Mouse (Mus musculus) MEL (cell line): Measurements from ENCODE around the gene Casz1. TPM values are rescaled to one million over a fixed set of nuclear protein-coding genes. Genes with fewer than 3 reads are reported as not detected.

Source experiments
- DNase-seq: peaks from one replicate; pipeline ENCODE4 v3.0.0; 2011; ENCODE audit warnings: low read depth, low spot score
- H3K27ac ChIP-seq: 2 replicates; pipeline ENCODE4 v1.5.1; 2012; ENCODE audit warnings: low read depth, mild to moderate bottlenecking, control low read depth, low read length, moderate library complexity; ENCODE audit not compliant: control insufficient read depth
- H3K27me3 ChIP-seq, 2 experiments: fragments of 150-350 bp in 1 of 2; sonication (generic) in 1 of 2; 2 replicates each; pipeline ENCODE4 v1.6.1; 2012; ENCODE audit warnings: low read length in 2 of 2, mild to moderate bottlenecking in 2 of 2, improper control_type of control experiment in 1 of 2, moderate library complexity in 1 of 2; ENCODE audit not compliant: insufficient read depth in 2 of 2, control insufficient read depth in 1 of 2
- H3K36me3 ChIP-seq, 2 experiments: 2 replicates each; pipeline ENCODE4 v1.6.1; 2012 to 2014; ENCODE audit warnings: low read length in 2 of 2, improper control_type of control experiment in 1 of 2, inconsistent platforms in 1 of 2, mild to moderate bottlenecking in 1 of 2; ENCODE audit not compliant: insufficient read depth in 2 of 2, control insufficient read depth in 1 of 2
- H3K4me1 ChIP-seq, 2 experiments: fragments of 150-350 bp in 1 of 2; sonication (generic) in 1 of 2; 2 replicates each; pipeline ENCODE4 v1.6.1; 2012; ENCODE audit warnings: low read length in 2 of 2, improper control_type of control experiment in 1 of 2, mild to moderate bottlenecking in 1 of 2; ENCODE audit not compliant: insufficient read depth in 2 of 2, control insufficient read depth in 1 of 2
- H3K4me3 ChIP-seq, 2 experiments: fragments of 150-350 bp in 1 of 2; sonication (generic) in 1 of 2; 2 replicates each; pipeline ENCODE4 v1.5.1; 2012; ENCODE audit warnings: low read depth in 2 of 2, low read length in 2 of 2, mild to moderate bottlenecking in 2 of 2, moderate library complexity in 2 of 2, control low read depth in 1 of 2, improper control_type of control experiment in 1 of 2; ENCODE audit not compliant: control insufficient read depth in 1 of 2, insufficient read depth in 1 of 2
- H3K79me2 ChIP-seq: 2 replicates; pipeline ENCODE4 v1.6.1; 2012; ENCODE audit warnings: mild to moderate bottlenecking, low read length, moderate library complexity; ENCODE audit not compliant: control insufficient read depth, poor library complexity, insufficient read depth
- H3K9ac ChIP-seq: 2 replicates; pipeline ENCODE4 v1.6.1; 2012; ENCODE audit warnings: low read depth, mild to moderate bottlenecking, control low read depth, low read length, moderate library complexity; ENCODE audit not compliant: control insufficient read depth, poor library complexity, severe bottlenecking
- H3K9me3 ChIP-seq: fragments of 150-350 bp; sonication (generic); replicated peaks from 2 replicates; pipeline ENCODE4 v1.6.1; 2012; ENCODE audit warnings: mild to moderate bottlenecking, low read length, improper control_type of control experiment, moderate library complexity; ENCODE audit not compliant: insufficient read depth
- CHD1 ChIP-seq: IDR thresholded peaks from 2 replicates; pipeline ENCODE4 v1.6.1; 2012; ENCODE audit warnings: low read depth, mild to moderate bottlenecking, inconsistent platforms, low read length, improper control_type of control experiment
- ELF1 ChIP-seq: IDR thresholded peaks from 2 replicates; pipeline ENCODE4 v1.6.1; 2014; ENCODE audit warnings: low read depth, mild to moderate bottlenecking, inconsistent platforms, low read length, improper control_type of control experiment, moderate library complexity
- EP300 ChIP-seq, 2 experiments: IDR thresholded peaks; 2 replicates each; pipeline ENCODE4 v1.6.1; 2011; ENCODE audit warnings: improper control_type of control experiment in 2 of 2, low read length in 2 of 2, low read depth in 1 of 2, mild to moderate bottlenecking in 1 of 2
- ETS1 ChIP-seq: IDR thresholded peaks from 2 replicates; pipeline ENCODE4 v1.6.1; 2012; ENCODE audit warnings: low read depth, mild to moderate bottlenecking, inconsistent platforms, low read length, improper control_type of control experiment, moderate library complexity
- JUND ChIP-seq: IDR thresholded peaks from 2 replicates; pipeline ENCODE4 v1.6.1; 2011; ENCODE audit warnings: low read depth, mild to moderate bottlenecking, improper control_type of control experiment, low read length
- KAT2A ChIP-seq: conservative IDR thresholded peaks from 2 replicates; pipeline ENCODE4 v1.6.1; 2012; ENCODE audit warnings: low read depth, low read length, improper control_type of control experiment, inconsistent platforms
- MAX ChIP-seq: IDR thresholded peaks from 2 replicates; pipeline ENCODE4 v1.6.1; 2011; ENCODE audit warnings: low read length, improper control_type of control experiment
- MAZ ChIP-seq: IDR thresholded peaks from 2 replicates; pipeline ENCODE4 v1.6.1; 2012; ENCODE audit warnings: low read depth, mild to moderate bottlenecking, inconsistent platforms, low read length, improper control_type of control experiment
- MXI1 ChIP-seq: IDR thresholded peaks from 2 replicates; pipeline ENCODE4 v1.6.1; 2011; ENCODE audit warnings: mild to moderate bottlenecking, low read depth, low read length, improper control_type of control experiment
- MYC ChIP-seq: IDR thresholded peaks from 2 replicates; pipeline ENCODE4 v1.6.1; 2011; ENCODE audit warnings: low read depth, mild to moderate bottlenecking, low read length, improper control_type of control experiment, moderate library complexity
- NRF1 ChIP-seq: IDR thresholded peaks from 2 replicates; pipeline ENCODE4 v1.6.1; 2014; ENCODE audit warnings: low read depth, mild to moderate bottlenecking, inconsistent platforms, low read length, improper control_type of control experiment, moderate library complexity; ENCODE audit not compliant: poor library complexity, insufficient read depth, severe bottlenecking
- POLR2A ChIP-seq, 2 experiments: IDR thresholded peaks; 2 replicates each; pipeline ENCODE4 v1.6.1; 2011 to 2012; ENCODE audit warnings: low read length in 2 of 2, mild to moderate bottlenecking in 2 of 2, control low read depth in 1 of 2, improper control_type of control experiment in 1 of 2, low read depth in 1 of 2, moderate library complexity in 1 of 2; ENCODE audit not compliant: control insufficient read depth in 1 of 2, insufficient read depth in 1 of 2, poor library complexity in 1 of 2
- POLR2AphosphoS5 ChIP-seq: IDR thresholded peaks from 2 replicates; pipeline ENCODE4 v1.6.1; 2012; ENCODE audit warnings: low read depth, borderline replicate concordance, mild to moderate bottlenecking, inconsistent platforms, low read length, moderate library complexity, mixed read lengths
- RAD21 ChIP-seq: IDR thresholded peaks from 2 replicates; pipeline ENCODE4 v1.6.1; 2011; ENCODE audit warnings: mild to moderate bottlenecking, low read depth, low read length, improper control_type of control experiment
- RCOR1 ChIP-seq: IDR thresholded peaks from 2 replicates; pipeline ENCODE4 v1.6.1; 2012; ENCODE audit warnings: low read depth, mild to moderate bottlenecking, inconsistent platforms, low read length, improper control_type of control experiment
- SMC3 ChIP-seq: IDR thresholded peaks from 2 replicates; pipeline ENCODE4 v1.6.1; 2011; ENCODE audit warnings: low read depth, low read length, improper control_type of control experiment
- TAL1 ChIP-seq: IDR thresholded peaks from 2 replicates; pipeline ENCODE4 v1.6.1; 2012; ENCODE audit warnings: mild to moderate bottlenecking, inconsistent platforms, low read length, moderate library complexity, mixed read lengths
- TBP ChIP-seq: IDR thresholded peaks from 2 replicates; pipeline ENCODE4 v1.8.0; 2011; ENCODE audit warnings: low read depth, low read length, improper control_type of control experiment
- TCF12 ChIP-seq: IDR thresholded peaks from 2 replicates; pipeline ENCODE4 v1.6.1; 2014; ENCODE audit warnings: low read depth, mild to moderate bottlenecking, inconsistent platforms, low read length, improper control_type of control experiment, moderate library complexity
- UBTF ChIP-seq: IDR thresholded peaks from 2 replicates; pipeline ENCODE4 v1.6.1; 2012; ENCODE audit warnings: low read depth, mild to moderate bottlenecking, inconsistent platforms, low read length, improper control_type of control experiment, moderate library complexity, borderline replicate concordance; ENCODE audit not compliant: insufficient read depth
- USF1 ChIP-seq: IDR thresholded peaks from 2 replicates; pipeline ENCODE4 v1.6.1; 2014; ENCODE audit warnings: low read depth, mild to moderate bottlenecking, inconsistent platforms, low read length, improper control_type of control experiment, moderate library complexity
- USF2 ChIP-seq, 2 experiments: IDR thresholded peaks; 2 replicates each; pipeline ENCODE4 v1.6.1; 2011 to 2012; ENCODE audit warnings: improper control_type of control experiment in 2 of 2, low read length in 2 of 2, borderline replicate concordance in 1 of 2, inconsistent platforms in 1 of 2, low read depth in 1 of 2, mild to moderate bottlenecking in 1 of 2; ENCODE audit not compliant: insufficient read depth in 1 of 2
- ZC3H11A ChIP-seq: IDR thresholded peaks from 2 replicates; pipeline ENCODE4 v1.6.1; 2012; ENCODE audit warnings: low read depth, mild to moderate bottlenecking, inconsistent platforms, low read length, improper control_type of control experiment
- ZKSCAN1 ChIP-seq: IDR thresholded peaks from 2 replicates; pipeline ENCODE4 v1.6.1; 2012; ENCODE audit warnings: low read depth, mild to moderate bottlenecking, inconsistent platforms, low read length, improper control_type of control experiment, moderate library complexity
- ZMIZ1 ChIP-seq: IDR thresholded peaks from 2 replicates; pipeline ENCODE4 v1.6.1; 2012; ENCODE audit warnings: low read depth, mild to moderate bottlenecking, inconsistent platforms, low read length, improper control_type of control experiment, moderate library complexity
- ZNF384 ChIP-seq: IDR thresholded peaks from 2 replicates; pipeline ENCODE4 v1.6.1; 2012; ENCODE audit warnings: low read depth, mild to moderate bottlenecking, inconsistent platforms, low read length, improper control_type of control experiment
- polyA plus RNA-seq, 2 experiments: library from polyadenylated mRNA; stranded (reverse) in 1 of 2; unstranded in 1 of 2; fragments of >175 nt in 1 of 2; fragments of >200 nt in 1 of 2; gene quantifications; 2 replicates each; pipeline versions ENCODE4 v1.2.1 to v1.2.4; 2012; ENCODE audit warnings: low replicate concordance in 2 of 2, low read depth in 1 of 2; ENCODE audit not compliant: insufficient read length in 2 of 2, insufficient read depth in 1 of 2, missing spikeins in 1 of 2
- total RNA-seq: library from RNA; depleted of rRNA; stranded (reverse); fragments of 300-350 nt; gene quantifications from 2 replicates; pipeline ENCODE4 v1.2.3, GENCODE M21; 2012

Casz1 gene
- total and polyA plus RNA-seq, 3 experiments, result 1.3 to 3.2 TPM; not detected in 1

- no peaks in the 10 kb centered on the region for H3K4me1 ChIP-seq
- DNase-seq, result no peak
- no peak overlapping the region for H3K27ac ChIP-seq
- H3K27me3 ChIP-seq, result no peaks in the 10 kb centered on the region
- H3K36me3 ChIP-seq, result no peaks in the 10 kb centered on the region
- no peaks in the 10 kb centered on the region for H3K9me3 ChIP-seq
- TF ChIP-seq MYC (no peak), KAT2A (no peak), USF1 (no peak), RAD21 (no peak), ZNF384 (no peak), JUND (no peak), MAZ (no peak), EP300 (IDR thresholded peaks at IDR 0.05; ENCODE audit: low read depth in 1 of 2, low read length in 2 of 2) (no peak), CHD1 (no peak), RCOR1 (no peak), SMC3 (no peak), ETS1 (no peak), MAX (no peak), TCF12 (no peak), UBTF (no peak)
- no peaks in the 10 kb centered on the region for H3K79me2 ChIP-seq
- H3K9ac ChIP-seq, result no peak overlapping the region
- H3K4me3 ChIP-seq, result no peak overlapping the region
Measured at GRCm38 (mm10) chr4:148923414-148923813, 119.2 kb downstream of the Casz1 start.

DNA sequence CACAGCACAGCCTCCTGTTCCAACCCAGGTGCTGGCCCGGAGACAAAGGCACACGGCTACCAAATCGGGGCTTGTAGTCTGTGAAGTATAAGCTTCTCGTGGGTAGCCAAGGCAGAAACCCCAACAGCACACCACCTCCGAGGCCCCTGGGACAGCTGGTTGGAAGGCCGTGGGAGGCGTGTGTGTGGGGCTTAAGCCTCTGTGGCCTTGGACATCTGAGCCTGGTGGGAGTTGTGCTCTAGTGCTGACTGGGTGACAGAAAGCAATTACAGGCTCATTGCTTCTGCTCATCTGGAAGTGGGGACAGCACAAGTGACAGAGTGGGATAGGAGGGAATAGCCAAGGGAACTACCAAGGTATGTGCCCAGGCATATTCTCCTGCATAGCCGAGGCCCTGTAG, 119.7 kb downstream of the Casz1 start:
- TF ChIP-seq POLR2AphosphoS5 (no peak), EP300 (IDR thresholded peaks at IDR 0.05; ENCODE audit: low read depth in 1 of 2, low read length in 2 of 2) (no peak), ZMIZ1 (no peak), RAD21 (no peak), USF2 (IDR thresholded peaks at IDR 0.05; ENCODE audit: borderline replicate concordance in 1 of 2, insufficient read depth in 1 of 2, low read depth in 1 of 2, low read length in 2 of 2) (no peak), TAL1 (no peak), ETS1 (no peak), ZKSCAN1 (no peak), TBP (no peak), TCF12 (no peak), NRF1 (no peak), KAT2A (no peak), ZNF384 (no peak), MAZ (no peak), POLR2A (IDR thresholded peaks at IDR 0.05; ENCODE audit: control insufficient read depth in 1 of 2, insufficient read depth in 1 of 2, low read depth in 1 of 2, low read length in 2 of 2, poor library complexity in 1 of 2) (no peak), MAX (no peak), MXI1 (no peak), ELF1 (no peak), ZC3H11A (no peak)
- TF ChIP-seq, all 39 proteins: peak for 0
- H3K27ac ChIP-seq, result no peak overlapping the region
- no peaks in the 10 kb centered on the region for H3K79me2 ChIP-seq
- H3K36me3 ChIP-seq, result no peaks in the 10 kb centered on the region
- H3K9ac ChIP-seq, result no peak overlapping the region
- no peaks in the 10 kb centered on the region for H3K9me3 ChIP-seq
- H3K27me3 ChIP-seq, result no peaks in the 10 kb centered on the region
- no peak for DNase-seq
- H3K4me1 ChIP-seq, result no peaks in the 10 kb centered on the region
- H3K4me3 ChIP-seq, result no peak overlapping the region
